15 mouse cellular contexts compared by ENCODE assay signal in the genomic region with DNA sequence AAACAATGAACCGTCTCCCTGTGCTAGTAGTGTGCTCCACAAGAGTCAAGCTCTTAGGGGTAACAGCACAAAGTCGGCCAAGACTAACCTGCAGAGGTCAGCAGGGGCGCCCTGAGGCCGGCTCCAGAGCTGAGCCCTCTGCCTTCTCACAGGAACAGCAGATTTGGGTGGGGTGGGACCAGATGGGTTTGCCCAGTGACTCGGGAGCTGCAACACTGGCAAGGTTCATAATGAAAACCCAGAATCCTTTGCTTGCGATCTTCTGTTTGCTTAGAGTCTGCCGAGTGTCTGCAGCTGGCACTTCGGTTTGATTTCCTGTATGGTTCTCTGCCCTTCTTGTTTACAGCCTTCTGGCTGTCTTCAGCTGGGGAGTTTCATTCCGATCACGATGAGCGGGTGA. TPM values are rescaled to one million over a fixed set of nuclear protein-coding genes. Genes with fewer than 3 reads are reported as not detected.
DNase-seq lines count a peak whose midpoint lies in the region; ATAC-seq and TF ChIP-seq lines count a peak whose summit lies in the region.
"Had no signal": no experiment of that assay in that cellular context is flagged by ENCODE, and none has a peak within 500 bp of the region (broad histone marks: within the 10 kb centered on the region; RNA-seq: fewer than 3 reads in every experiment).

No protein-coding gene starts in this region.

- no peak for TF ChIP-seq CTCF in forebrain, postnatal 0 days (IDR thresholded peaks at IDR 0.05; ENCODE audit: low read depth)
- no peak for TF ChIP-seq CTCF in thymus, adult 2 months (IDR thresholded peaks at IDR 0.05; ENCODE audit: borderline replicate concordance, control insufficient read depth, extremely low read depth, insufficient read depth, low read length, poor library complexity)
- TF ChIP-seq CTCF in kidney, adult 2 months (conservative IDR thresholded peaks at IDR 0.05; ENCODE audit: insufficient read depth, insufficient read length, low read depth, low read length), result no peak

- H3K9ac ChIP-seq in forebrain, postnatal 0 days, result no peak overlapping the region
- no peak overlapping the region for H3K9ac ChIP-seq in forebrain, embryonic 12.5 days
- H3K9ac ChIP-seq: kidney, embryonic 15.5 days; midbrain, embryonic 15.5 days; stomach, embryonic 15.5 days had no signal

- TF ChIP-seq POLR2A in thymus, adult 2 months (IDR thresholded peaks at IDR 0.05; ENCODE audit: control insufficient read depth, extremely low read depth, insufficient read depth, low read length, poor library complexity), result peak; percentile 74; the same call in 1 of the 2 replicates
- TF ChIP-seq POLR2A in kidney, adult 2 months (IDR thresholded peaks at IDR 0.05; ENCODE audit: low read depth, low read length), result no peak

- peak; percentile 43; the same call in 1 of the 2 replicates for ATAC-seq in forebrain, postnatal 0 days
- ATAC-seq in forebrain, embryonic 12.5 days (ENCODE audit: low FRiP score), result no peak
- ATAC-seq: midbrain, embryonic 15.5 days had no signal

- H3K9me3 ChIP-seq in forebrain, postnatal 0 days (ENCODE audit: low read length), result no peaks in the 10 kb centered on the region
- no peaks in the 10 kb centered on the region for H3K9me3 ChIP-seq in forebrain, embryonic 12.5 days
- no peaks in the 10 kb centered on the region for H3K9me3 ChIP-seq in embryonic facial prominence, embryonic 10.5 days
- H3K9me3 ChIP-seq: kidney, embryonic 15.5 days; midbrain, embryonic 15.5 days; stomach, embryonic 15.5 days had no signal

- H3K27ac ChIP-seq in forebrain, postnatal 0 days (ENCODE audit: low read depth, low read length), result no peak overlapping the region
- H3K27ac ChIP-seq in forebrain, embryonic 12.5 days, result no peak overlapping the region
- H3K27ac ChIP-seq in thymus, adult 2 months (ENCODE audit: control insufficient read depth, insufficient read depth, low read length), result peak overlapping the region; percentile 90
- no peak overlapping the region for H3K27ac ChIP-seq in kidney, adult 2 months (ENCODE audit: insufficient read depth, low read depth, low read length)
- H3K27ac ChIP-seq in embryonic facial prominence, embryonic 10.5 days (replicated peaks), result no peak overlapping the region
- H3K27ac ChIP-seq: kidney, embryonic 15.5 days; midbrain, embryonic 15.5 days; stomach, embryonic 15.5 days had no signal

- H3K4me3 ChIP-seq in forebrain, postnatal 0 days (ENCODE audit: low read depth, low read length), result no peak overlapping the region
- no peak overlapping the region for H3K4me3 ChIP-seq in forebrain, embryonic 12.5 days (replicated peaks)
- H3K4me3 ChIP-seq in thymus, adult 2 months (ENCODE audit: control insufficient read depth, insufficient read depth, low read length), result peak overlapping the region; percentile 16
- no peak overlapping the region for H3K4me3 ChIP-seq in kidney, adult 2 months (ENCODE audit: insufficient read depth, low read depth, low read length)
- no peak overlapping the region for H3K4me3 ChIP-seq in embryonic facial prominence, embryonic 10.5 days
- H3K4me3 ChIP-seq: kidney, embryonic 15.5 days; midbrain, embryonic 15.5 days; stomach, embryonic 15.5 days had no signal

- H3K36me3 ChIP-seq in forebrain, postnatal 0 days (ENCODE audit: insufficient read depth), result no peaks in the 10 kb centered on the region
- H3K36me3 ChIP-seq in forebrain, embryonic 12.5 days (replicated peaks), result no peaks in the 10 kb centered on the region
- H3K36me3 ChIP-seq in thymus, adult 2 months (ENCODE audit: control insufficient read depth, insufficient read depth, low read length), result no peaks in the 10 kb centered on the region
- H3K36me3 ChIP-seq in kidney, adult 2 months (ENCODE audit: control insufficient read depth, insufficient read depth, low read length), result no peaks in the 10 kb centered on the region
- no peaks in the 10 kb centered on the region for H3K36me3 ChIP-seq in embryonic facial prominence, embryonic 10.5 days (replicated peaks)
- H3K36me3 ChIP-seq: kidney, embryonic 15.5 days; midbrain, embryonic 15.5 days; stomach, embryonic 15.5 days had no signal

- H3K4me1 ChIP-seq in forebrain, postnatal 0 days (ENCODE audit: insufficient read depth), result no peaks in the 10 kb centered on the region
- no peaks in the 10 kb centered on the region for H3K4me1 ChIP-seq in forebrain, embryonic 12.5 days
- peaks cover 21% of the 10 kb centered on the region for H3K4me1 ChIP-seq in thymus, adult 2 months (replicated peaks; ENCODE audit: control insufficient read depth, insufficient read depth, low read length)
- no peaks in the 10 kb centered on the region for H3K4me1 ChIP-seq in kidney, adult 2 months (ENCODE audit: control insufficient read depth, insufficient read depth, low read length)
- H3K4me1 ChIP-seq in embryonic facial prominence, embryonic 10.5 days, result peaks cover 4% of the 10 kb centered on the region; the same call in 1 of the 2 replicates
- H3K4me1 ChIP-seq: midbrain, embryonic 15.5 days; stomach, embryonic 15.5 days had no signal

- DNase-seq in forebrain, postnatal 0 days, result no peak
- peak; percentile 56 to 66 for DNase-seq in CD8-positive naive resting alpha-beta T cell, adult 2 months (ENCODE audit: low read depth in 2 of 2, low spot score in 2 of 2)
- peak; percentile 38 for DNase-seq in lung, postnatal 36 days
- DNase-seq in thymus, adult 2 months, result peak; percentile 81
- no peak for DNase-seq in embryo, embryonic 9.5 days (ENCODE audit: extremely low spot score)
- DNase-seq in kidney, adult 2 months, result no peak
- DNase-seq in embryonic facial prominence, embryonic 10.5 days (ENCODE audit: low spot score), result no peak
- DNase-seq: heart, postnatal 4 days; retina, postnatal 1 day had no signal

- no peak overlapping the region for H3K4me2 ChIP-seq in forebrain, postnatal 0 days (ENCODE audit: low read depth)
- H3K4me2 ChIP-seq in forebrain, embryonic 12.5 days, result no peak overlapping the region
- H3K4me2 ChIP-seq: kidney, embryonic 15.5 days; liver, embryonic 11.5 days; midbrain, embryonic 15.5 days; stomach, embryonic 15.5 days had no signal

- 59% methylated on average over 11 of the region's 11 CpGs for WGBS in forebrain, postnatal 0 days
- WGBS in forebrain, embryonic 12.5 days, result 72% methylated on average over 11 of the region's 11 CpGs
- 6% methylated on average over 11 of the region's 11 CpGs for WGBS in thymus, adult 2 months
- 53% methylated on average over 11 of the region's 11 CpGs for WGBS in kidney, adult 2 months
- 60% methylated on average over 11 of the region's 11 CpGs for WGBS in embryonic facial prominence, embryonic 10.5 days

- no peaks in the 10 kb centered on the region for H3K27me3 ChIP-seq in forebrain, postnatal 0 days (ENCODE audit: insufficient read depth, low read length)
- H3K27me3 ChIP-seq in forebrain, embryonic 12.5 days, result no peaks in the 10 kb centered on the region
- no peaks in the 10 kb centered on the region for H3K27me3 ChIP-seq in thymus, adult 2 months (ENCODE audit: control insufficient read depth, insufficient read depth, low read length)
- H3K27me3 ChIP-seq in kidney, adult 2 months (replicated peaks; ENCODE audit: control insufficient read depth, insufficient read depth, low read length), result no peaks in the 10 kb centered on the region
- H3K27me3 ChIP-seq in embryonic facial prominence, embryonic 10.5 days (replicated peaks; ENCODE audit: low read depth, poor library complexity, severe bottlenecking), result no peaks in the 10 kb centered on the region
- H3K27me3 ChIP-seq: kidney, embryonic 15.5 days; midbrain, embryonic 15.5 days; stomach, embryonic 15.5 days had no signal

RNA-seq across cellular contexts. Expression of gene Rhoh, which starts 10.2 kb away (rescaled TPM):
- total RNA-seq in forebrain, postnatal 0 days (2014; rRNA removed), result 1.00 and 4.5 TPM in 2 replicates
- polyA plus RNA-seq in forebrain, postnatal 0 days (2015; fragmentation: Nextera tagmentation; extraction: Ambion mirVana), result 0.25 and 0.54 TPM in 2 replicates
- polyA plus RNA-seq in forebrain, embryonic 12.5 days (2016; fragmentation: Nextera tagmentation; extraction: Ambion mirVana), result 0.15 and 0.59 TPM in 2 replicates
- polyA plus RNA-seq in thymus, adult 2 months (2012; rRNA removed), result 132 and 135 TPM in 2 replicates
- 0.27 and 1.8 TPM in 2 replicates for polyA plus RNA-seq in kidney, adult 2 months (2012; rRNA removed)
- polyA plus RNA-seq in embryonic facial prominence, embryonic 10.5 days (2016; fragmentation: Nextera tagmentation; extraction: Ambion mirVana), result 0.34 and 0.44 TPM in 2 replicates
- polyA plus RNA-seq: C2C12 had no signal

Comparison
In these comparisons a context has a peak if more than half of its experiments do, and no peak if none do; other contexts are left out.
1. DNase-seq: peak in CD8-positive naive resting alpha-beta T cell, adult 2 months (2 of 2), lung, postnatal 36 days (single experiment) and thymus, adult 2 months (single experiment); none in forebrain, postnatal 0 days (single experiment), embryo, embryonic 9.5 days (single experiment), kidney, adult 2 months (single experiment) and embryonic facial prominence, embryonic 10.5 days (single experiment).
2. RNA of gene Rhoh, which starts 10.2 kb away (polyA plus RNA-seq): 132 to 135 TPM in thymus, adult 2 months; 0.27 to 1.8 TPM in kidney, adult 2 months, 0.15 to 0.59 TPM in forebrain, embryonic 12.5 days, 0.25 to 0.54 TPM in forebrain, postnatal 0 days and 0.34 to 0.44 TPM in embryonic facial prominence, embryonic 10.5 days; every median in the first group is over 10 times any median in the second.